Mouse (Mus musculus) activated CD4-positive, CD25-positive, alpha-beta regulatory T cell (primary cell): ENCODE measurements around the gene Lrrc56. TPM values are rescaled to one million over a fixed set of nuclear protein-coding genes. Genes with fewer than 3 reads are reported as not detected.

Source experiments
- polyA plus RNA-seq, 2 experiments: library from polyadenylated mRNA; unstranded; fragments of 100-300 nt; shearing (Covaris generic); gene quantifications; one replicate each; pipeline ENCODE4 v1.2.1; 2017

Gene Lrrc56
- polyA plus RNA-seq = 1 to 10 TPM; 2.2 to 5.0 TPM

GRCm38 (mm10) chr7:141193948-141194347, at the start of gene Lrrc56, which contains the start of gene Hras:
Gene Lrrc56 (plus strand): TSS chr7:141194157.
Gene Hras (minus strand): TSS chr7:141194005.

DNA sequence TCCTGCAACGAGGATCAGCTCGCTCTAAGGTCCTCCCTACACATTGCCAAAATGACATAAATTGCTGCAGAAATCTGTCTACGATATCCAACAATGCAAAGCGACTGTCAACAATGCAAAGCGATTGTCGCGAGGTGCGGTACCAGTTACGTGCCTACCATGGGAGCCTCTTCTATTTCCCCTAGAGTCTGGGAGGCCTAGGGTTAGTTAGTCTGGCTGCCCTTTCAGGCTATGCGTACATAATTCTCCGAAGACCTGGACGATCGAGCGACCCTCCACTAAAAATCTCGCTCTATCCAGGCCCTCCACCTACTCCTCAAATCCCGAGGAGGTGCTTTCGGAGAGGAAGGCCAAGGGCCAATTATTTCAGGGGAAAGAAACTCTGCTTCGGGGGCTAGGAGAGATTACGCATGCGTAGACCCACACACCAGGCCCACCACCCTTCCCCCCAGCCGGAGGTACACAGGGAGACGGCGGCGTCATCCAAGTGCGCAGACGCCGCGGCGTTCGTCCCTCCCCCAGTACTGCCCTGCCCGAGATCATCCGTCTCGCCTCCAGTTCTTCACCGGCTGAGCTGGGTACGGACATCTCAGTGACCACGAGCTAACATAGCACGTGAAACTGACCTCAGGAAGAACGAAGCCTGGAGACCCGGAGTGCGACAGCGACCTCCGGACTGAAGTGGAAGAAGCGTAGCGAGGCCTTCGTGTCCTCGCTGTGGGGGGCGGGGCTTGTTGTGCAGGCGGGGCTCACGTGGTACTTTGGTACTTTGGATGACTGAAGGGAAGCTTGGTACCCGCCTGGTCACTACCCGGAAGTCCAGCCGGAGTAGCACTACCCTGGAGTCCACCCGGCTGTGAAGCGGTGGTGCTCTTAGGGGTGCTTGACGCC, 21.6 kb upstream of the Lrrc56 start, which contains the start of gene Rnh1:
TSS of gene Rnh1 (minus strand) at position 742 of the 891 bp plus-strand sequence.

GRCm38 (mm10) chr7:141213605-141214235, 19.8 kb downstream of the Lrrc56 start, which contains the start of gene Lmntd2:
Gene Lmntd2 (minus strand): TSS chr7:141214080.

DNA sequence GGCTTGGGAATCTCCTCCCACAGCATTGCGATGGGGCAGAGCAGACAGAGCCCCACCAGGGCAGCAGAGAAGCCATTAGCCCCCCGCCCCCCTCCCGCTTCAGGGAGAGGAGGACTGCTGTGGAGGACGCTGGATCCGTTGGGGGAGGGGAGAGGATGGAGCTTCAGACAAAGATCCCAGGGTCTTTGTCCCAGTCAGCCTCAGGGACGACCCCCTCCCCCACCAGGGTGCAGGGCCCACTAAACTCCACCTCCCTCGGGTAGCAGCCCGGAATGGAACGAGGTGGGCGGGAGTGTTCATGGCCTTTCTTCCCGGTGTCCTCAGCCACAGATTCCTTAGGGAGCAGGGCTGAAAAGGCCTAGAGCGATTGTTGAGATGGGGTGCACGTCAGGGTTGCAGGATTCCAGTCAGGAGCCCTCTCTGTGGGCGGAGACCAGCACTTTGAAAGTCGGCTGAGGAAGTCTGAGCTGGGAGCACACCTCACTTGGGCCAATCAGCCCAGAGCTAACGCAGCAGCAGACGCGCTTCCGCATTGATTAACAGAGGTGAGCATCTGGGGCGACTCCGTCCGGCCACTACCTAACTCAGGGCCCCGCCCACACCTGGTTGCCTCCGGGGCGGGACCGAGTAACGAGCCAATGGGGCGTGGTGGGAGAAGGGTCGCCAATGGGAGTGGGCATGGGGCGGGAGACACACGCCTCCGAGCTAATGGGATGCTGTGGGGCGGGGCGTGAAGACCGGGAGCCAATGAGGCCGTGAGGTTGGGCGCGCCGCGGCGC, 21.3 kb downstream of the Lrrc56 start, which contains the start of gene Rassf7:
TSS of gene Rassf7 (plus strand) at position 760 of the 779 bp plus-strand sequence.

DNA sequence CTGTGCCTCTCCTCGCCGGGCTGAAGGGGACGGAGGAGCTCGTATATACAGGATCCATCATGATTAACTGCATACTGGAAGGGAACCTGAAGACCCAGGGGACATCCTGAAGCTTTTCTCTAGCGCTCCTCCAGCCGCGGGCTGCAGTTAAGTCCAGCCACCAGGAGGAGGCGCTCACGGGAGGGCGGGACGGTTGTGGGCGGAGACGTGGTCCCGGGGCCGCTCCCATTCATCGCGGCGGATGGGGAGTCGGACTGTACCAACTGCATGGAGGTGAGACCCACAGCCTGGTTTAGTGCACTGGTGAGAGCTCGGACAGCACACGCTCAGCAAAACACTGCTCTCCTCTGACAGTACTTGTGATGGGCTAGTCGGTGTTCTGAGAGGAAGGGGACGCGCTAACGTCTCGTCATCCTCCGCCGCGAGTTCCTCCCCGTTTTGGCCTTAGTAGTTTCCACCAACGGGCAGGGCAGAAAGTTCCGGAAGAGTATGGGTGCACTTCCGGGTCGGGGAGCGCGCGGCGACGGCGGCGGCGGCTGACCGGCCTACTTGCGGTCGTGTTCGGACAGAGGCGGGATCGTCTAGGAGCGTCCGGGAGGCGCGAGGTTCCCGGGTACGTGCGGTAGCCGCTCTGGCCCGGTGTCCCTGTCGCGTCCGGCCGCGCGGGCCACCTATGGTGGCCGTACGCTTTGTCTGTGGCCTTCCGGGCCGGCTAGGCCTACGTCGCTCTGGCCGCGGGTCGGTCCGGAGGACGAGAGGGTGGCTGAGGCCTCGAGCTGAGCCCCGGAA, 34.5 kb downstream of the Lrrc56 start, which contains the start of gene Phrf1:
TSS of gene Phrf1 (plus strand) at position 506 of the 789 bp plus-strand sequence.

Other genes with a start within 250 kb of the Lrrc56 start
- under 1 TPM in 1 of 2 experiments, not detected in 1; 0.57 TPM for gene Ifitm5, start 243.9 kb upstream of the Lrrc56 start, polyA plus RNA-seq
- not detected for gene Gm45717, start 238.2 kb upstream of the Lrrc56 start, polyA plus RNA-seq
- 100 to 1,000 TPM in 1 of 2 experiments, 10 to 100 TPM in 1; 67.1 to 119 TPM for gene Ifitm2, start 238.2 kb upstream of the Lrrc56 start, polyA plus RNA-seq
- 10 to 100 TPM in 1 of 2 experiments, 1 to 10 TPM in 1; 2.5 to 20.2 TPM for gene Ifitm1, start 226.9 kb upstream of the Lrrc56 start, polyA plus RNA-seq
- gene Ifitm3, start 183.4 kb upstream of the Lrrc56 start, polyA plus RNA-seq = 10 to 100 TPM; 14.6 to 31.5 TPM
- 1 to 10 TPM in 1 of 2 experiments, under 1 TPM in 1; 0.75 to 1.2 TPM for gene Ifitm6, start 176.2 kb upstream of the Lrrc56 start, polyA plus RNA-seq
- gene Gm17387, start 165.0 kb upstream of the Lrrc56 start, polyA plus RNA-seq = not detected
- gene B4galnt4, start 133.1 kb upstream of the Lrrc56 start, polyA plus RNA-seq = 10 to 100 TPM in 1 of 2 experiments, 1 to 10 TPM in 1; 9.9 to 21.4 TPM
- gene Pkp3, start 115.9 kb upstream of the Lrrc56 start, polyA plus RNA-seq = 100 to 1,000 TPM; 238 to 385 TPM
- gene Sigirr, start 93.6 kb upstream of the Lrrc56 start, polyA plus RNA-seq = 100 to 1,000 TPM; 176 to 187 TPM
- not detected for gene Ano9, start 76.4 kb upstream of the Lrrc56 start, polyA plus RNA-seq
- 10 to 100 TPM; 17.3 to 22.2 TPM for gene Ptdss2, start 71.8 kb upstream of the Lrrc56 start, polyA plus RNA-seq
- gene Rnh1, start 21.3 kb upstream of the Lrrc56 start, polyA plus RNA-seq = 100 to 1,000 TPM; 107 to 150 TPM
- 10 to 100 TPM; 56.0 to 61.9 TPM for gene Hras, start 152 bp upstream of the Lrrc56 start, polyA plus RNA-seq
- gene Lmntd2, start 19.9 kb downstream of the Lrrc56 start, polyA plus RNA-seq = 1 to 10 TPM; 8.3 to 9.9 TPM
- 10 to 100 TPM; 18.6 to 23.4 TPM for gene Rassf7, start 21.7 kb downstream of the Lrrc56 start, polyA plus RNA-seq
- 10 to 100 TPM; 55.5 to 85.8 TPM for gene Phrf1, start 34.6 kb downstream of the Lrrc56 start, polyA plus RNA-seq
- gene Irf7, start 72.3 kb downstream of the Lrrc56 start, polyA plus RNA-seq = 100 to 1,000 TPM; 105 to 126 TPM
- under 1 TPM in 1 of 2 experiments, not detected in 1; 0.07 TPM for gene Cdhr5, start 82.6 kb downstream of the Lrrc56 start, polyA plus RNA-seq
- not detected for gene Sct, start 85.0 kb downstream of the Lrrc56 start, polyA plus RNA-seq
- gene Drd4, start 97.8 kb downstream of the Lrrc56 start, polyA plus RNA-seq = under 1 TPM in 1 of 2 experiments, not detected in 1; 0.06 TPM
- gene Deaf1, start 133.5 kb downstream of the Lrrc56 start, polyA plus RNA-seq = 10 to 100 TPM; 48.0 to 58.2 TPM
- 10 to 100 TPM; 37.5 to 40.6 TPM for gene Tmem80, start 133.6 kb downstream of the Lrrc56 start, polyA plus RNA-seq
- gene Eps8l2, start 144.7 kb downstream of the Lrrc56 start, polyA plus RNA-seq = under 1 TPM in 1 of 2 experiments, not detected in 1; 0.09 TPM
- 100 to 1,000 TPM; 342 to 415 TPM for gene Taldo1, start 198.0 kb downstream of the Lrrc56 start, polyA plus RNA-seq
- 10 to 100 TPM; 72.8 to 73.0 TPM for gene Gatd1, start 220.0 kb downstream of the Lrrc56 start, polyA plus RNA-seq
- under 1 TPM; 0.39 to 0.96 TPM for gene Cend1, start 235.3 kb downstream of the Lrrc56 start, polyA plus RNA-seq
- gene Slc25a22, start 243.7 kb downstream of the Lrrc56 start, polyA plus RNA-seq = 10 to 100 TPM; 56.7 to 57.4 TPM
- gene Pidd1, start 249.9 kb downstream of the Lrrc56 start, polyA plus RNA-seq = 10 to 100 TPM; 10.4 to 10.6 TPM